Mouse (Mus musculus): ENCODE data around the gene Rhot2. TPM values are rescaled to one million over a fixed set of nuclear protein-coding genes. Genes with fewer than 3 reads are reported as not detected.
A peak's percentile ranks its signal among the peaks of the same experiment; 100 is the strongest.

Rhot2 gene
- polyA plus RNA-seq, 1 experiment, result 87.5 TPM

- no peak for TF ChIP-seq POLR2A (IDR thresholded peaks at IDR 0.05; ENCODE audit: low read depth, low read length)
- TF ChIP-seq CTCF (IDR thresholded peaks at IDR 0.05; ENCODE audit: extremely low read depth, insufficient read length, insufficient replicate concordance, low read depth, low read length), result no peak
- no peak overlapping the region for H3K27ac ChIP-seq (ENCODE audit: insufficient read depth, low read depth, low read length)
- H3K36me3 ChIP-seq (ENCODE audit: control insufficient read depth, insufficient read depth, low read length), result peaks cover 3% of the 10 kb centered on the region; the same call in 1 of the 2 replicates
- H3K4me1 ChIP-seq (ENCODE audit: control insufficient read depth, insufficient read depth, insufficient read length, low read length), result peaks cover 18% of the 10 kb centered on the region
- WGBS, result 85% methylated on average over 13 of the region's 13 CpGs
- no peak overlapping the region for H3K4me3 ChIP-seq (ENCODE audit: low read depth, low read length)
- H3K27me3 ChIP-seq (ENCODE audit: control insufficient read depth, insufficient read depth, low read length), result no peaks in the 10 kb centered on the region
Observed at GRCm38 (mm10) chr17:25794197-25794596, 50.5 kb downstream of the Rhot2 start.

DNA sequence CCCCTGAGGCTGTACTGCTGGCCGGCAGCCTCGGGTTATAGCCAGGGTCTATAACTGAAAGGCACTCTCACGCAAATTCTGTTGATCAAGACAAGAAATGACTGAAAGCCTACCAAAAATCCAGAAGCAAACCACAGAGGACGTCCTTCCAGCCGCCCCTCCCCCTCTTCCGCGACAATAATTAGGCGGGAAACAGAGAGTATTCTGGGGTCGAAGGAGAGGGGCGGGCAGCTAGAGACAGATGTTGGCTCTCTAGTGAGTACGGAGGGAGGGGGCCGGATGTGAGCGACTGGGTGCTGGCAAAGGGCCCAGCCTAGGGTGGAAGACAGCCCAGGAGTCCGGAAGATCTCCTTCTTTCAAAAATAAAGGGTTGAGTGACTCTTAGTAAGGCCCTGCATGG, 52.0 kb downstream of the Rhot2 start, which contains the start of gene Fam173a:
Fam173a (minus strand) TSS at position 287 of the 400 bp plus-strand sequence.
- TF ChIP-seq CTCF (IDR thresholded peaks at IDR 0.05; ENCODE audit: extremely low read depth, insufficient read length, insufficient replicate concordance, low read depth, low read length) (peak; percentile 10; the same call in 1 of the 2 replicates), POLR2A (IDR thresholded peaks at IDR 0.05; ENCODE audit: low read depth, low read length) (no peak)
- WGBS, result 0% methylated on average over 14 of the region's 14 CpGs
- Histone ChIP-seq H3K36me3 (ENCODE audit: control insufficient read depth, insufficient read depth, low read length) (peaks cover 3% of the 10 kb centered on the region), H3K27ac (ENCODE audit: insufficient read depth, low read depth, low read length) (peak within 1 kb of the TSS; percentile 94), H3K27me3 (ENCODE audit: control insufficient read depth, insufficient read depth, low read length) (no peaks in the 10 kb centered on the region), H3K4me1 (ENCODE audit: control insufficient read depth, insufficient read depth, insufficient read length, low read length) (peaks cover 18% of the 10 kb centered on the region), H3K4me3 (ENCODE audit: low read depth, low read length) (peak within 1 kb of the TSS; percentile 91)

- peaks cover 3% of the 10 kb centered on the region for H3K36me3 ChIP-seq (ENCODE audit: control insufficient read depth, insufficient read depth, low read length)
- H3K4me1 ChIP-seq (ENCODE audit: control insufficient read depth, insufficient read depth, insufficient read length, low read length), result peaks cover 18% of the 10 kb centered on the region
- WGBS, result under 1% methylated on average over 45 of the region's 45 CpGs
- TF ChIP-seq POLR2A (IDR thresholded peaks at IDR 0.05; ENCODE audit: low read depth, low read length) (peak; percentile 59; the same call in 1 of the 2 replicates), CTCF (IDR thresholded peaks at IDR 0.05; ENCODE audit: extremely low read depth, insufficient read length, insufficient replicate concordance, low read depth, low read length) (no peak)
- H3K27ac ChIP-seq (ENCODE audit: insufficient read depth, low read depth, low read length), result peak overlapping the region; percentile 94
- peak overlapping the region; percentile 91 for H3K4me3 ChIP-seq (ENCODE audit: low read depth, low read length)
- H3K27me3 ChIP-seq (ENCODE audit: control insufficient read depth, insufficient read depth, low read length), result no peaks in the 10 kb centered on the region
Observed at GRCm38 (mm10) chr17:25791843-25792527, 52.7 kb downstream of the Rhot2 start.

DNA sequence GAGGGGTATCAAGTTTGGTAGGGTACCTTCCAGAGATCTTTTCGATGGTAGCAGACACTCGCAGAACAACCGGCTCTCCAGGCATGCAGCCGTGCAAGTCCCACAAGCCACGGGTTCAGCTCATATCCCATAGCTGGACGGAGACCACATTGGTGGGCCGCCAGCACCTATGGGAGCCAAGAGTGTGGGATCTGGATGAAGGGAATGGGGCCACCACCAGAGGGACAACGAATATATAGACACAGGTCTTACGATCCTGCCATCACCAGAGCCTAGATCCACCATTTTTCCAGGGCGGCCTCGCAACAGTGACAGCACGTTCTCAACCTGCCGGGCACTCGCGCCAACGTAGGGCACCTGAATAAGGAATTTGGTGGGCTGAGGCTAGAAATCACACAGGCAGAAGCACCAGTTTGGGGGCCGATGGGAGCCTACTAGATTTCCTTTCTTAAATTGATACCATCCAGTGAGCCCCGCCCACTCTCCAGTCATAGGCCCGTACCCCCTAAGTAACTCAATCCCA, 53.3 kb downstream of the Rhot2 start:
- H3K36me3 ChIP-seq (ENCODE audit: control insufficient read depth, insufficient read depth, low read length), result peaks cover 3% of the 10 kb centered on the region
- peak overlapping the region; percentile 91 for H3K4me3 ChIP-seq (ENCODE audit: low read depth, low read length)
- TF ChIP-seq CTCF (IDR thresholded peaks at IDR 0.05; ENCODE audit: extremely low read depth, insufficient read length, insufficient replicate concordance, low read depth, low read length) (no peak), POLR2A (IDR thresholded peaks at IDR 0.05; ENCODE audit: low read depth, low read length) (no peak)
- peaks cover 16% of the 10 kb centered on the region for H3K4me1 ChIP-seq (ENCODE audit: control insufficient read depth, insufficient read depth, insufficient read length, low read length)
- peak overlapping the region; percentile 94 for H3K27ac ChIP-seq (ENCODE audit: insufficient read depth, low read depth, low read length)
- 14% methylated on average over 19 of the region's 19 CpGs for WGBS
- no peaks in the 10 kb centered on the region for H3K27me3 ChIP-seq (ENCODE audit: control insufficient read depth, insufficient read depth, low read length)

Other genes with a start within 250 kb of the Rhot2 start
- 0.20 and 0.30 TPM in 2 replicates for gene Gng13, start 127.7 kb downstream of the Rhot2 start, polyA plus RNA-seq (2012; rRNA removed)
- gene Chtf18, start 117.4 kb downstream of the Rhot2 start, polyA plus RNA-seq (2012; rRNA removed), result 7.3 and 15.2 TPM in 2 replicates
- 12.4 and 23.0 TPM in 2 replicates for gene Rpusd1, start 117.2 kb downstream of the Rhot2 start, polyA plus RNA-seq (2012; rRNA removed)
- 0.16 and 0.20 TPM in 2 replicates for gene Mslnl, start 108.8 kb downstream of the Rhot2 start, polyA plus RNA-seq (2012; rRNA removed)
- 1.0 and 3.8 TPM in 2 replicates for gene Msln, start 90.5 kb downstream of the Rhot2 start, polyA plus RNA-seq (2012; rRNA removed)
- gene Narfl, start 71.1 kb downstream of the Rhot2 start, polyA plus RNA-seq (2012; rRNA removed), result 14.9 and 19.3 TPM in 2 replicates
- gene Haghl, start 59.2 kb downstream of the Rhot2 start, polyA plus RNA-seq (2012; rRNA removed), result 12.7 and 25.0 TPM in 2 replicates
- gene Ccdc78, start 58.3 kb downstream of the Rhot2 start, polyA plus RNA-seq (2012; rRNA removed), result 0.06 TPM in 1 of 2 replicates, not detected in the other
- 70.7 and 135 TPM in 2 replicates for gene Fam173a, start 52.0 kb downstream of the Rhot2 start, polyA plus RNA-seq (2012; rRNA removed)
- gene AC134908.4, start 49.2 kb downstream of the Rhot2 start, polyA plus RNA-seq (2012; rRNA removed), result 0.48 TPM in 1 of 2 replicates, not detected in the other
- 28.2 and 31.9 TPM in 2 replicates for gene Metrn, start 47.7 kb downstream of the Rhot2 start, polyA plus RNA-seq (2012; rRNA removed)
- gene Fbxl16, start 35.8 kb downstream of the Rhot2 start, polyA plus RNA-seq (2012; rRNA removed), result 3.1 and 3.7 TPM in 2 replicates
- gene Wdr24, start 21.2 kb downstream of the Rhot2 start, polyA plus RNA-seq (2012; rRNA removed), result 18.2 and 40.0 TPM in 2 replicates
- 30.2 and 47.3 TPM in 2 replicates for gene Jmjd8, start 16.0 kb downstream of the Rhot2 start, polyA plus RNA-seq (2012; rRNA removed)
- 76.7 and 141 TPM in 2 replicates for gene Stub1, start 11.4 kb downstream of the Rhot2 start, polyA plus RNA-seq (2012; rRNA removed)
- gene Rhbdl1, start 7.6 kb downstream of the Rhot2 start, polyA plus RNA-seq (2012; rRNA removed), result 6.9 and 10.6 TPM in 2 replicates
- gene Gm20683, start 3.1 kb downstream of the Rhot2 start, polyA plus RNA-seq (2012; rRNA removed), result 28.3 and 55.5 TPM in 2 replicates
- 8.3 and 13.3 TPM in 2 replicates for gene Wdr90, start 16.6 kb upstream of the Rhot2 start, polyA plus RNA-seq (2012; rRNA removed)
- gene Mcrip2, start 23.9 kb upstream of the Rhot2 start, polyA plus RNA-seq (2012; rRNA removed), result 84.8 and 111 TPM in 2 replicates
- 149 and 196 TPM in 2 replicates for gene Mettl26, start 30.2 kb upstream of the Rhot2 start, polyA plus RNA-seq (2012; rRNA removed)
- gene Wfikkn1, start 36.0 kb upstream of the Rhot2 start, polyA plus RNA-seq (2012; rRNA removed), result 0.72 and 2.6 TPM in 2 replicates
- 20.7 and 43.4 TPM in 2 replicates for gene Rab40c, start 74.9 kb upstream of the Rhot2 start, polyA plus RNA-seq (2012; rRNA removed)
- 59.8 and 74.1 TPM in 2 replicates for gene Pigq, start 100.1 kb upstream of the Rhot2 start, polyA plus RNA-seq (2012; rRNA removed)
- 0.51 TPM in 1 of 2 replicates, not detected in the other for gene Nhlrc4, start 100.1 kb upstream of the Rhot2 start, polyA plus RNA-seq (2012; rRNA removed)
- 0.04 TPM in 1 of 2 replicates, not detected in the other for gene A930017K11Rik, start 107.7 kb upstream of the Rhot2 start, polyA plus RNA-seq (2012; rRNA removed)
- gene Capn15, start 140.9 kb upstream of the Rhot2 start, polyA plus RNA-seq (2012; rRNA removed), result 46.8 and 75.2 TPM in 2 replicates
- gene Rab11fip3, start 224.7 kb upstream of the Rhot2 start, polyA plus RNA-seq (2012; rRNA removed), result 37.3 and 116 TPM in 2 replicates
- gene Decr2, start 245.5 kb upstream of the Rhot2 start, polyA plus RNA-seq (2012; rRNA removed), result 10.9 and 14.5 TPM in 2 replicates

All from small intestine, adult 2 months (tissue).